Mouse (Mus musculus): Measurements from ENCODE around the gene Gm28305. TPM values are rescaled to one million over a fixed set of nuclear protein-coding genes. Genes with fewer than 3 reads are reported as not detected.

Gm28305 gene
- total and polyA plus RNA-seq, 3 experiments: not detected

DNA sequence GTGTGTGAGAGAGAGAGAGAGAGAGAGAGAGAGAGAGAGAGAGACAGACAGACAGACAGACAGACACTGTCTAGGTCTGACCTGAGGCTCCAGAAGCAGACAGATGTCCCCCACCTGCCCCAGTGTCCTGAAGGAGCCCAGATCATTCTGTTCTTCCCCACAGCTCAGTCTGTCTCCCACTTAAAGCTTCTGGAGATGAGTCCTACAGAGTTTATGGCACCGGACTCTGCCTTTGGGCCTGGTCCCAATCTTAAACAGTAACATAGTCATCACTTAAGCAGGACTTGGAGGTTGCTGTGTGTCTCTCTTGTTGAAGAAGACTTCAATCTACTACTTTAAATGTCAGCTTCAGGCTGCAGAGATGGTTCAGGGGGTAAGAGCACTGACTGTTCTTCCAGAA is 38.3 kb downstream of the Gm28305 start:
- Histone ChIP-seq H3K4me3 (replicated peaks in 1 of 3; ENCODE audit: low read depth in 2 of 3, low read length in 2 of 3, poor library complexity in 1 of 3) (no peak overlapping the region), H3K79me2 (replicated peaks; ENCODE audit: control insufficient read depth, extremely low read depth, insufficient read depth, poor library complexity, severe bottlenecking) (no peaks in the 10 kb centered on the region), H3K4me1 (ENCODE audit: control insufficient read depth in 1 of 2, insufficient read depth in 2 of 2) (no peaks in the 10 kb centered on the region), H3K36me3 (replicated peaks in 1 of 2; ENCODE audit: control insufficient read depth in 1 of 2, insufficient read depth in 1 of 2, low read length in 1 of 2) (peaks cover 18 to 61% of the 10 kb centered on the region in 2 experiments), H3K9me3 (replicated peaks; ENCODE audit: low read length) (no peaks in the 10 kb centered on the region), H3K27me3 (replicated peaks) (no peaks in the 10 kb centered on the region), H3K4me2 (ENCODE audit: insufficient read depth, low read depth, poor library complexity, severe bottlenecking) (no peak overlapping the region), H3K9ac (ENCODE audit: insufficient read depth, low read depth) (no peak overlapping the region), H3K27ac (ENCODE audit: insufficient read depth, low read depth) (no peak overlapping the region)
- in situ Hi-C loops (cut with MboI; ENCODE audit: low pct_ligation_motif_present, low pct_unique_long_range_greater_than_20kb, low sequenced_read_pairs) (no loop called here), dilution Hi-C loops (cut with MboI; ENCODE audit: extremely low pct_ligation_motif_present, extremely low pct_unique_long_range_greater_than_20kb, low sequenced_read_pairs) (no loop called here)
- no peak for DNase-seq (ENCODE audit: extremely low read depth)
- TF ChIP-seq POLR2AphosphoS2 (IDR thresholded peaks at IDR 0.05; ENCODE audit: low read depth, low read length): no peak
- no peak for TF ChIP-seq JUN (IDR thresholded peaks at IDR 0.05; ENCODE audit: insufficient read depth, low read depth, low read length)
- TF ChIP-seq KAT2A (IDR thresholded peaks at IDR 0.05; ENCODE audit: insufficient replicate concordance, low read length): no peak
- TF ChIP-seq ZMIZ1 (IDR thresholded peaks at IDR 0.05; ENCODE audit: low read depth, low read length): no peak
- TF ChIP-seq TCF12 (IDR thresholded peaks at IDR 0.05; ENCODE audit: low read depth, low read length): no peak
- no peak for TF ChIP-seq GABPA (IDR thresholded peaks at IDR 0.05; ENCODE audit: insufficient replicate concordance, low read depth, low read length)

DNA sequence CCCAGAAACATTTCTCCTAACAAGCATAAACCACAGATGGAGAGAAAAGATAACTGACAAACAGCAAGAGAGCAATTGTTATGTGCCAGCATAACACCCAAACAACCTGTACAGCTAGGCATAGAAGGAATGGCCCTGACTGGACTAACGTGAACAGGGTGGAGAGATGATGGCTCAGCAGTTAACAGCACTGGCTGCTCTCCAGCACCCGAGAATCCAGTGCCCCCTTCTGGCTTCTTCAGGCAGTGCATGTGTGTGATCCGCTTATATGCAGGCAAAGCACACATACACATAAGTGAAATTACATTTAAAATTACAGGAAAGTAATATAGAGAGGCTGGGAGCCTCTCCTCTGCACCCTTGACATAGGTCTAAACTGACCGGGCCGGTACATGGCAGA is 38.9 kb downstream of the Gm28305 start:
- H3K4me3 ChIP-seq (replicated peaks in 1 of 3; ENCODE audit: low read depth in 2 of 3, low read length in 2 of 3, poor library complexity in 1 of 3): no peak overlapping the region
- H3K9ac ChIP-seq (ENCODE audit: insufficient read depth, low read depth): no peak overlapping the region
- in situ Hi-C loops (cut with MboI; ENCODE audit: low pct_ligation_motif_present, low pct_unique_long_range_greater_than_20kb, low sequenced_read_pairs) (no loop called here), dilution Hi-C loops (cut with MboI; ENCODE audit: extremely low pct_ligation_motif_present, extremely low pct_unique_long_range_greater_than_20kb, low sequenced_read_pairs) (no loop called here)
- TF ChIP-seq KAT2A (IDR thresholded peaks at IDR 0.05; ENCODE audit: insufficient replicate concordance, low read length): no peak
- no peak for TF ChIP-seq MXI1 (IDR thresholded peaks at IDR 0.05; ENCODE audit: low read depth, low read length)
- no peak for TF ChIP-seq JUN (IDR thresholded peaks at IDR 0.05; ENCODE audit: insufficient read depth, low read depth, low read length)
- TF ChIP-seq CHD1 (IDR thresholded peaks at IDR 0.05; ENCODE audit: low read depth, low read length): no peak
- no peak for TF ChIP-seq HCFC1 (IDR thresholded peaks at IDR 0.05; ENCODE audit: low read depth, low read length)
- TF ChIP-seq MYC (IDR thresholded peaks at IDR 0.05; ENCODE audit: low read depth, low read length): 0 out of 2 replicates have a peak, but pooled peaks have one; percentile 25
- no peak for TF ChIP-seq ETS1 (conservative IDR thresholded peaks at IDR 0.05; ENCODE audit: low read depth, low read length)
- no peak for TF ChIP-seq ELF1 (IDR thresholded peaks at IDR 0.05; ENCODE audit: low read depth, low read length)
- peak; percentile 58 for TF ChIP-seq RAD21 (IDR thresholded peaks at IDR 0.05; ENCODE audit: low read depth, low read length)
- peak; percentile 81 for TF ChIP-seq MAFK (IDR thresholded peaks at IDR 0.05; ENCODE audit: insufficient replicate concordance, low read length)
- TF ChIP-seq E2F4 (IDR thresholded peaks at IDR 0.05; ENCODE audit: insufficient replicate concordance, low read depth, low read length): no peak
- peak; percentile 63 for TF ChIP-seq SMC3 (IDR thresholded peaks at IDR 0.05; ENCODE audit: low read depth, low read length)
- TF ChIP-seq NELFE (IDR thresholded peaks at IDR 0.05; ENCODE audit: low read depth, low read length): no peak
- peak; percentile 67 to 79 for TF ChIP-seq CTCF (conservative IDR thresholded peaks at IDR 0.05 in 1 of 2, IDR thresholded peaks at IDR 0.05 in 1 of 2; ENCODE audit: low read depth in 2 of 2, low read length in 2 of 2)
- TF ChIP-seq EP300 (IDR thresholded peaks at IDR 0.05; ENCODE audit: low read length): no peak
- no peak for TF ChIP-seq MAX (IDR thresholded peaks at IDR 0.05; ENCODE audit: low read length)
- DNase-seq (ENCODE audit: extremely low read depth): peak; percentile 60
- H3K9me3 ChIP-seq (replicated peaks; ENCODE audit: low read length): no peaks in the 10 kb centered on the region
- H3K27me3 ChIP-seq (replicated peaks): no peaks in the 10 kb centered on the region
- H3K4me2 ChIP-seq (ENCODE audit: insufficient read depth, low read depth, poor library complexity, severe bottlenecking): no peak overlapping the region
- H3K36me3 ChIP-seq (replicated peaks in 1 of 2; ENCODE audit: control insufficient read depth in 1 of 2, insufficient read depth in 1 of 2, low read length in 1 of 2): peaks cover 21 to 65% of the 10 kb centered on the region in 2 experiments
- H3K4me1 ChIP-seq (ENCODE audit: control insufficient read depth in 1 of 2, insufficient read depth in 2 of 2): no peaks in the 10 kb centered on the region
- H3K79me2 ChIP-seq (replicated peaks; ENCODE audit: control insufficient read depth, extremely low read depth, insufficient read depth, poor library complexity, severe bottlenecking): no peaks in the 10 kb centered on the region
- H3K27ac ChIP-seq (ENCODE audit: insufficient read depth, low read depth): no peak overlapping the region
